Mouse (Mus musculus): ENCODE data around the gene Sik1. TPM values are rescaled to one million over a fixed set of nuclear protein-coding genes. Genes with fewer than 3 reads are reported as not detected.

Sik1 gene
- polyA plus RNA-seq, 1 experiment: 35.5 TPM

GRCm38 (mm10) chr17:31806025-31806424, 49.6 kb downstream of the Sik1 start:
- TF ChIP-seq POLR2A (IDR thresholded peaks at IDR 0.05; ENCODE audit: low read depth, low read length) (no peak), CTCF (conservative IDR thresholded peaks at IDR 0.05; ENCODE audit: insufficient read depth, insufficient read length, low read depth, low read length) (no peak)
- WGBS: 61% methylated on average over 8 of the region's 8 CpGs
- peaks cover 5% of the 10 kb centered on the region; the same call in 1 of the 2 replicates for H3K4me1 ChIP-seq (ENCODE audit: control insufficient read depth, insufficient read depth, low read length)
- no peak overlapping the region for H3K4me3 ChIP-seq (ENCODE audit: insufficient read depth, low read depth, low read length)
- H3K36me3 ChIP-seq (ENCODE audit: control insufficient read depth, insufficient read depth, low read length): no peaks in the 10 kb centered on the region
- H3K27ac ChIP-seq (ENCODE audit: insufficient read depth, low read depth, low read length): no peak overlapping the region
- peak; percentile 38 for DNase-seq
- H3K27me3 ChIP-seq (replicated peaks; ENCODE audit: control insufficient read depth, insufficient read depth, low read length): no peaks in the 10 kb centered on the region

- Histone ChIP-seq H3K27me3 (replicated peaks; ENCODE audit: control insufficient read depth, insufficient read depth, low read length) (no peaks in the 10 kb centered on the region), H3K4me3 (ENCODE audit: insufficient read depth, low read depth, low read length) (no peak overlapping the region), H3K27ac (ENCODE audit: insufficient read depth, low read depth, low read length) (no peak overlapping the region), H3K4me1 (ENCODE audit: control insufficient read depth, insufficient read depth, low read length) (peaks cover 5% of the 10 kb centered on the region; the same call in 1 of the 2 replicates), H3K36me3 (ENCODE audit: control insufficient read depth, insufficient read depth, low read length) (no peaks in the 10 kb centered on the region)
- WGBS: 62% methylated on average over 4 of the region's 4 CpGs
- DNase-seq: no peak
- TF ChIP-seq CTCF (conservative IDR thresholded peaks at IDR 0.05; ENCODE audit: insufficient read depth, insufficient read length, low read depth, low read length) (no peak), POLR2A (IDR thresholded peaks at IDR 0.05; ENCODE audit: low read depth, low read length) (no peak)
Measured at GRCm38 (mm10) chr17:31805585-31805984, 50.0 kb downstream of the Sik1 start.

GRCm38 (mm10) chr17:31802272-31803017, 53.2 kb downstream of the Sik1 start:
- Histone ChIP-seq H3K4me3 (ENCODE audit: insufficient read depth, low read depth, low read length) (no peak overlapping the region), H3K36me3 (ENCODE audit: control insufficient read depth, insufficient read depth, low read length) (no peaks in the 10 kb centered on the region), H3K27ac (ENCODE audit: insufficient read depth, low read depth, low read length) (no peak overlapping the region), H3K4me1 (ENCODE audit: control insufficient read depth, insufficient read depth, low read length) (peaks cover 5% of the 10 kb centered on the region; the same call in 1 of the 2 replicates), H3K27me3 (replicated peaks; ENCODE audit: control insufficient read depth, insufficient read depth, low read length) (no peaks in the 10 kb centered on the region)
- no peak for TF ChIP-seq POLR2A (IDR thresholded peaks at IDR 0.05; ENCODE audit: low read depth, low read length)
- no peak for TF ChIP-seq CTCF (conservative IDR thresholded peaks at IDR 0.05; ENCODE audit: insufficient read depth, insufficient read length, low read depth, low read length)
- no peak for DNase-seq
- WGBS: 65% methylated on average over 7 of the region's 7 CpGs

GRCm38 (mm10) chr17:31800852-31801363, 54.7 kb downstream of the Sik1 start:
- H3K36me3 ChIP-seq (ENCODE audit: control insufficient read depth, insufficient read depth, low read length): no peaks in the 10 kb centered on the region
- no peak overlapping the region for H3K4me3 ChIP-seq (ENCODE audit: insufficient read depth, low read depth, low read length)
- H3K27me3 ChIP-seq (replicated peaks; ENCODE audit: control insufficient read depth, insufficient read depth, low read length): no peaks in the 10 kb centered on the region
- 88% methylated on average over 7 of the region's 7 CpGs for WGBS
- TF ChIP-seq CTCF (conservative IDR thresholded peaks at IDR 0.05; ENCODE audit: insufficient read depth, insufficient read length, low read depth, low read length) (no peak), POLR2A (IDR thresholded peaks at IDR 0.05; ENCODE audit: low read depth, low read length) (no peak)
- H3K4me1 ChIP-seq (ENCODE audit: control insufficient read depth, insufficient read depth, low read length): no peaks in the 10 kb centered on the region
- no peak for DNase-seq
- H3K27ac ChIP-seq (ENCODE audit: insufficient read depth, low read depth, low read length): no peak overlapping the region

GRCm38 (mm10) chr17:31795893-31796292, 59.7 kb downstream of the Sik1 start:
- DNase-seq: no peak
- WGBS: 87% methylated on average over 4 of the region's 4 CpGs
- Histone ChIP-seq H3K4me3 (ENCODE audit: insufficient read depth, low read depth, low read length) (no peak overlapping the region), H3K4me1 (ENCODE audit: control insufficient read depth, insufficient read depth, low read length) (peaks cover 10% of the 10 kb centered on the region; the same call in 1 of the 2 replicates), H3K27ac (ENCODE audit: insufficient read depth, low read depth, low read length) (no peak overlapping the region), H3K36me3 (ENCODE audit: control insufficient read depth, insufficient read depth, low read length) (no peaks in the 10 kb centered on the region), H3K27me3 (replicated peaks; ENCODE audit: control insufficient read depth, insufficient read depth, low read length) (no peaks in the 10 kb centered on the region)
- TF ChIP-seq POLR2A (IDR thresholded peaks at IDR 0.05; ENCODE audit: low read depth, low read length): no peak
- no peak for TF ChIP-seq CTCF (conservative IDR thresholded peaks at IDR 0.05; ENCODE audit: insufficient read depth, insufficient read length, low read depth, low read length)

Other genes with a start within 250 kb of the Sik1 start
- gene Cbs, start 218.6 kb downstream of the Sik1 start, polyA plus RNA-seq (2012; rRNA removed): 140 and 154 TPM in 2 replicates
- 45.0 and 61.3 TPM in 2 replicates for gene U2af1, start 196.9 kb downstream of the Sik1 start, polyA plus RNA-seq (2012; rRNA removed)
- 0.86 and 0.99 TPM in 2 replicates for gene Cryaa, start 178.0 kb downstream of the Sik1 start, polyA plus RNA-seq (2012; rRNA removed)
- 4.7 and 5.8 TPM in 2 replicates for gene Rrp1b, start 180.3 kb upstream of the Sik1 start, polyA plus RNA-seq (2012; rRNA removed)
- 5.1 and 5.9 TPM in 2 replicates for gene Hsf2bp, start 180.5 kb upstream of the Sik1 start, polyA plus RNA-seq (2012; rRNA removed)